Mouse (Mus musculus) CH12.LX (cell line): ENCODE measurements around the gene Epop. TPM values are rescaled to one million over a fixed set of nuclear protein-coding genes. Genes with fewer than 3 reads are reported as not detected.
A peak's percentile ranks its signal among the peaks of the same experiment; 100 is the strongest.

ENCODE experiments used
- DNase-seq: peaks from one replicate; pipeline ENCODE4 v3.0.0-alpha.2; 2013; ENCODE audit errors: extremely low read depth
- H3K27ac ChIP-seq: 2 replicates; pipeline ENCODE4 v1.5.1; 2012; ENCODE audit warnings: low read depth, mild to moderate bottlenecking, control low read depth, moderate library complexity; ENCODE audit not compliant: insufficient read depth
- H3K27me3 ChIP-seq: replicated peaks from 2 replicates; pipeline ENCODE3; 2012; ENCODE audit warnings: inconsistent platforms
- H3K36me3 ChIP-seq, 2 experiments: replicated peaks in 1 of 2; 2 replicates each; pipeline versions ENCODE3 to v1.6.1; 2012; ENCODE audit warnings: inconsistent platforms in 1 of 2, low read length in 1 of 2, mild to moderate bottlenecking in 1 of 2, mixed read lengths in 1 of 2, moderate library complexity in 1 of 2; ENCODE audit not compliant: control insufficient read depth in 1 of 2, insufficient read depth in 1 of 2
- H3K4me1 ChIP-seq, 2 experiments: 2 replicates each; pipeline ENCODE4 v1.6.1; 2012; ENCODE audit warnings: inconsistent platforms in 1 of 2, moderate library complexity in 1 of 2; ENCODE audit not compliant: insufficient read depth in 2 of 2, control insufficient read depth in 1 of 2
- H3K4me2 ChIP-seq: 2 replicates; pipeline ENCODE4 v1.6.1; 2012; ENCODE audit warnings: low read depth, mild to moderate bottlenecking, control low read depth; ENCODE audit not compliant: poor library complexity, insufficient read depth, severe bottlenecking
- H3K4me3 ChIP-seq, 3 experiments: fragments of 150-350 bp in 1 of 3; sonication (generic) in 1 of 3; replicated peaks in 1 of 3; 2 replicates each; pipeline versions ENCODE3 to v1.5.1; 2011 to 2012; ENCODE audit warnings: low read depth in 2 of 3, low read length in 2 of 3, mild to moderate bottlenecking in 2 of 3, moderate library complexity in 2 of 3, control low read depth in 1 of 3, improper control_type of control experiment in 1 of 3, inconsistent platforms in 1 of 3, mixed read lengths in 1 of 3; ENCODE audit not compliant: poor library complexity in 1 of 3
- H3K79me2 ChIP-seq: replicated peaks from 2 replicates; pipeline ENCODE4 v1.6.1; 2012; ENCODE audit warnings: mild to moderate bottlenecking, moderate library complexity; ENCODE audit not compliant: control insufficient read depth, poor library complexity, insufficient read depth, severe bottlenecking; ENCODE audit errors: extremely low read depth
- H3K9ac ChIP-seq: 2 replicates; pipeline ENCODE4 v1.6.1; 2012; ENCODE audit warnings: low read depth, mild to moderate bottlenecking, control low read depth, moderate library complexity; ENCODE audit not compliant: insufficient read depth
- H3K9me3 ChIP-seq: replicated peaks from 2 replicates; pipeline ENCODE3; 2012; ENCODE audit warnings: low read length, inconsistent platforms, mixed read lengths
- BHLHE40 ChIP-seq: IDR thresholded peaks from 2 replicates; pipeline ENCODE4 v1.6.1; 2011; ENCODE audit warnings: mild to moderate bottlenecking, low read depth, low read length, improper control_type of control experiment
- CHD1 ChIP-seq: IDR thresholded peaks from 2 replicates; pipeline ENCODE4 v1.6.1; 2012; ENCODE audit warnings: low read depth, low read length, improper control_type of control experiment, inconsistent platforms
- CTCF ChIP-seq, 2 experiments: IDR thresholded peaks in 1 of 2; conservative IDR thresholded peaks in 1 of 2; 2 replicates each; pipeline ENCODE4 v1.5.1; 2011 to 2012; ENCODE audit warnings: low read depth in 2 of 2, low read length in 2 of 2, improper control_type of control experiment in 1 of 2, inconsistent platforms in 1 of 2, mild to moderate bottlenecking in 1 of 2, moderate library complexity in 1 of 2
- E2F4 ChIP-seq: IDR thresholded peaks from 2 replicates; pipeline ENCODE4 v1.6.1; 2011; ENCODE audit warnings: low read depth, low read length, improper control_type of control experiment; ENCODE audit not compliant: insufficient replicate concordance
- EP300 ChIP-seq: IDR thresholded peaks from 2 replicates; pipeline ENCODE4 v1.6.1; 2011; ENCODE audit warnings: low read length, improper control_type of control experiment
- ETS1 ChIP-seq: conservative IDR thresholded peaks from 2 replicates; pipeline ENCODE4 v1.6.1; 2012; ENCODE audit warnings: low read depth, mild to moderate bottlenecking, inconsistent platforms, low read length, improper control_type of control experiment, moderate library complexity
- GABPA ChIP-seq: IDR thresholded peaks from 2 replicates; pipeline ENCODE4 v1.6.1; 2012; ENCODE audit warnings: low read depth, low read length, improper control_type of control experiment, inconsistent platforms; ENCODE audit not compliant: insufficient replicate concordance
- HCFC1 ChIP-seq: IDR thresholded peaks from 2 replicates; pipeline ENCODE4 v1.6.1; 2012; ENCODE audit warnings: low read depth, mild to moderate bottlenecking, inconsistent platforms, low read length, improper control_type of control experiment
- IRF4 ChIP-seq: IDR thresholded peaks from 2 replicates; pipeline ENCODE4 v1.6.1; 2014; ENCODE audit warnings: low read depth, mild to moderate bottlenecking, inconsistent platforms, low read length, improper control_type of control experiment
- JUND ChIP-seq: conservative IDR thresholded peaks from 2 replicates; pipeline ENCODE4 v1.6.1; 2011; ENCODE audit warnings: low read depth, low read length, improper control_type of control experiment
- KAT2A ChIP-seq: IDR thresholded peaks from 2 replicates; pipeline ENCODE4 v1.6.1; 2012; ENCODE audit warnings: low read length, improper control_type of control experiment, inconsistent platforms; ENCODE audit not compliant: insufficient replicate concordance
- MAX ChIP-seq: IDR thresholded peaks from 2 replicates; pipeline ENCODE4 v1.6.1; 2011; ENCODE audit warnings: low read length, improper control_type of control experiment
- MXI1 ChIP-seq: IDR thresholded peaks from 2 replicates; pipeline ENCODE4 v1.6.1; 2011; ENCODE audit warnings: mild to moderate bottlenecking, low read depth, low read length, improper control_type of control experiment
- NELFE ChIP-seq: IDR thresholded peaks from 2 replicates; pipeline ENCODE4 v1.6.1; 2011; ENCODE audit warnings: low read depth, low read length, improper control_type of control experiment
- RAD21 ChIP-seq: IDR thresholded peaks from 2 replicates; pipeline ENCODE4 v1.6.1; 2011; ENCODE audit warnings: low read depth, mild to moderate bottlenecking, low read length, improper control_type of control experiment, moderate library complexity
- SIN3A ChIP-seq: IDR thresholded peaks from 2 replicates; pipeline ENCODE4 v1.6.1; 2012; ENCODE audit warnings: low read length, improper control_type of control experiment, inconsistent platforms
- TCF12 ChIP-seq: IDR thresholded peaks from 2 replicates; pipeline ENCODE4 v1.6.1; 2014; ENCODE audit warnings: low read depth, mild to moderate bottlenecking, inconsistent platforms, low read length, improper control_type of control experiment
- UBTF ChIP-seq: IDR thresholded peaks from 2 replicates; pipeline ENCODE4 v1.6.1; 2012; ENCODE audit warnings: low read depth, mild to moderate bottlenecking, inconsistent platforms, low read length, improper control_type of control experiment, moderate library complexity
- USF1 ChIP-seq: IDR thresholded peaks from 2 replicates; pipeline ENCODE4 v1.6.1; 2014; ENCODE audit warnings: low read depth, mild to moderate bottlenecking, inconsistent platforms, low read length, improper control_type of control experiment
- ZC3H11A ChIP-seq: IDR thresholded peaks from 2 replicates; pipeline ENCODE4 v1.6.1; 2012; ENCODE audit warnings: low read depth, mild to moderate bottlenecking, inconsistent platforms, low read length, improper control_type of control experiment
- ZKSCAN1 ChIP-seq: IDR thresholded peaks from 2 replicates; pipeline ENCODE4 v1.6.1; 2012; ENCODE audit warnings: low read depth, inconsistent platforms, low read length, improper control_type of control experiment, borderline replicate concordance
- ZMIZ1 ChIP-seq: IDR thresholded peaks from 2 replicates; pipeline ENCODE4 v1.6.1; 2012; ENCODE audit warnings: low read depth, mild to moderate bottlenecking, inconsistent platforms, low read length, improper control_type of control experiment
- ZNF384 ChIP-seq: IDR thresholded peaks from 2 replicates; pipeline ENCODE4 v1.6.1; 2012; ENCODE audit warnings: low read depth, low read length, improper control_type of control experiment, inconsistent platforms
- dilution Hi-C: fragments of 300-500 bp; cut with MboI; formaldehyde crosslinking; loops from 2 replicates; pipeline ENCODE4 v1.14.3; 2020; ENCODE audit warnings: low sequenced_read_pairs; ENCODE audit not compliant: extremely low pct_unique_long_range_greater_than_20kb, extremely low pct_ligation_motif_present
- in situ Hi-C: fragments of 300-500 bp; cut with MboI; formaldehyde crosslinking; loops from 3 replicates; pipeline ENCODE4 v1.14.3; 2019; ENCODE audit warnings: low sequenced_read_pairs, low pct_ligation_motif_present, low pct_unique_long_range_greater_than_20kb, mixed read lengths
- polyA plus RNA-seq: library from polyadenylated mRNA; unstranded; fragments of >175 nt; gene quantifications from 2 replicates; pipeline ENCODE4 v1.2.1, GENCODE M21; 2012; ENCODE audit warnings: low read depth; ENCODE audit not compliant: insufficient read length
- total RNA-seq, 2 experiments: library from RNA; depleted of rRNA; stranded (reverse); fragments of 300-350 nt in 1 of 2; fragments of >200 nt in 1 of 2; gene quantifications; 2 replicates each; pipeline ENCODE4 v1.2.3; 2012 to 2014

Epop gene
- total and polyA plus RNA-seq, 3 experiments, result 2.1 to 8.4 (median 4.2) TPM

- no peak for TF ChIP-seq CHD1
- no peak for TF ChIP-seq ZMIZ1
- no peak for TF ChIP-seq JUND
- no peak for TF ChIP-seq NELFE
- 0 out of 2 replicates have a peak, but pooled peaks have one; percentile 3 for TF ChIP-seq SIN3A
- TF ChIP-seq ETS1, result 0 out of 2 replicates have a peak, but pooled peaks have one; percentile 15
- TF ChIP-seq UBTF, result no peak
- TF ChIP-seq E2F4, result no peak
- TF ChIP-seq EP300, result 0 out of 2 replicates have a peak, but pooled peaks have one; percentile 27
- no peak for TF ChIP-seq CTCF (conservative IDR thresholded peaks at IDR 0.05 in 1 of 2, IDR thresholded peaks at IDR 0.05 in 1 of 2; ENCODE audit: low read depth in 2 of 2, low read length in 2 of 2)
- no peak for TF ChIP-seq MXI1
- no peak for TF ChIP-seq ZKSCAN1
- 0 out of 2 replicates have a peak, but pooled peaks have one; percentile 14 for TF ChIP-seq TCF12
- no peak for TF ChIP-seq KAT2A
- peak; percentile 83 for TF ChIP-seq ZNF384
- no peak for TF ChIP-seq USF1
- no peak for TF ChIP-seq ZC3H11A
Measured at GRCm38 (mm10) chr11:97603891-97604290, 25.6 kb downstream of the Epop start (continued).

DNA sequence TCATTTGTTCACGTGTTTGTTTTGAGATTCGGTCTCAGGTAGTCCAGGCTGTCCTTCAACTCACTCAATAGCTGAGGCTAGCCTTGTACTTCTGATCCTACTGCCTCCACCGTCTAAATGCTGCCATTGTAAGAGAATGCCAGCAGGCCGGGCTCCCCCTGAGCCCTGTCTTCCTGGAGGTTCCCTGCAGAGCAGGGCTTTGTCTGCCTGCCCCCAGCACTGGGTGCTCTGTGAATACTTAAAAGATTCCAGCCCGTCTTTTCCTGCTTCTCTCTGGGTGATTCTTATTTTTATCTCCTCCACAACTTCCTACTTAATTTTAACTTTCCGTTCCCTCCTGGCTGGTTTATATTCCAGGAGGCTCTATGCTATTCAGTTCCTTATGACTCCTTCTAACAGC, 27.3 kb downstream of the Epop start:
- Histone ChIP-seq H3K9me3 (no peaks in the 10 kb centered on the region), H3K27me3 (peaks cover 20% of the 10 kb centered on the region), H3K4me1 (peaks cover 9 to 20% of the 10 kb centered on the region in 2 experiments; a peak in 3 of 4 replicates), H3K36me3 (no peaks in the 10 kb centered on the region), H3K27ac (no peak overlapping the region), H3K4me3 (no peak overlapping the region), H3K4me2 (no peak overlapping the region), H3K79me2 (no peaks in the 10 kb centered on the region), H3K9ac (no peak overlapping the region)
- DNase-seq, result no peak
- in situ Hi-C loops (no loop called here), dilution Hi-C loops (no loop called here)
- TF ChIP-seq SIN3A, result no peak
- TF ChIP-seq MXI1, result no peak
- TF ChIP-seq RAD21, result no peak
- TF ChIP-seq ZNF384, result no peak
- TF ChIP-seq ZC3H11A, result no peak
- no peak for TF ChIP-seq KAT2A

DNA sequence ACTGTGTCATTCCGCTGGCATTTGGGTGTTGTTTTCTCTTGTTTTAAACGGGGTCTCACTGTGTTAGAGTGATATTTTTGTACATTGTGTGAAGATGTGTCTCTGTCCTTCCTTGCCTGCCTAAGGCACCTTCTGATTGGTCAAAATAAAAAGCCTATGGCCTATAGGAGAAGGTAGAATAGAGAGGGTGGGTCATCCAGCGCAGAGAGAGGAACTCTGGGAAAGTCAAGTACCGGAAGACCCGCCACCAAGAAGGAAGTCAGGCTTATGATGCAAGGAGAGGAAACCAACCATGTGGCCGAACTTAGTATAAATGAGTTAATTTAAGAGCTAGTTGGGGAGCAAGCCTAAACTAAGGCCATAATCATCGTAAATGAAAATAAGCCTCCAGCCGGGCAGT, 30.4 kb downstream of the Epop start:
- Histone ChIP-seq H3K4me1 (peaks cover 0 to 9% of the 10 kb centered on the region in 2 experiments; a peak in 2 of 4 replicates), H3K27me3 (peaks cover 25% of the 10 kb centered on the region), H3K9me3 (no peaks in the 10 kb centered on the region), H3K4me2 (no peak overlapping the region), H3K27ac (no peak overlapping the region), H3K4me3 (no peak overlapping the region), H3K9ac (no peak overlapping the region), H3K36me3 (no peaks in the 10 kb centered on the region), H3K79me2 (no peaks in the 10 kb centered on the region)
- TF ChIP-seq KAT2A (no peak), ZNF384 (no peak), IRF4 (no peak), NELFE (no peak), BHLHE40 (no peak), UBTF (no peak), GABPA (no peak), MAX (no peak), HCFC1 (no peak), USF1 (no peak), JUND (no peak)
- dilution Hi-C loops (no loop called here), in situ Hi-C loops (no loop called here)
- no peak for DNase-seq
